Mouse (Mus musculus): ENCODE data around the gene Anxa1. TPM values are rescaled to one million over a fixed set of nuclear protein-coding genes. Genes with fewer than 3 reads are reported as not detected.

Anxa1 gene
- total RNA-seq (2023): 1 to 10 TPM; 3.7 to 4.0 TPM

GRCm38 (mm10) chr19:20390455-20390994 lies at the start of gene Anxa1:
Gene Anxa1 (minus strand): TSS chr19:20390944.

Other genes with a start within 250 kb of the Anxa1 start
- under 1 TPM in 1 of 2 experiments, not detected in 1; 0.26 TPM for gene Aldh1a1, start 101.8 kb upstream of the Anxa1 start, total RNA-seq (2023)

Data from T-cell, adult 66 days (primary cell).